Mouse (Mus musculus) G1E-ER4 (cell line): Measurements from ENCODE around the gene Arrb1. TPM values are rescaled to one million over a fixed set of nuclear protein-coding genes. Genes with fewer than 3 reads are reported as not detected.

Experiments
- GATA1 ChIP-seq: IDR thresholded peaks from one replicate; pipeline ENCODE4 v1.8.0; 2012; ENCODE audit warnings: low read length, inconsistent platforms
- polyA plus RNA-seq: library from polyadenylated mRNA; stranded (reverse); fragments of >175 nt; gene quantifications from 2 replicates; pipeline ENCODE4 v1.2.3, GENCODE M21; 2012

Gene Arrb1
- polyA plus RNA-seq, 1 experiment: 29.2 TPM

- TF ChIP-seq GATA1: no peak
Measured at GRCm38 (mm10) chr7:99632286-99632685, 97.0 kb downstream of the Arrb1 start.

- TF ChIP-seq GATA1: no peak
Measured at GRCm38 (mm10) chr7:99633966-99634665, 98.8 kb downstream of the Arrb1 start.

GRCm38 (mm10) chr7:99641245-99641644 lies 106.0 kb downstream of the Arrb1 start:
- TF ChIP-seq GATA1: no peak

- no peak for TF ChIP-seq GATA1
Measured at GRCm38 (mm10) chr7:99642078-99642477, 106.8 kb downstream of the Arrb1 start.

DNA sequence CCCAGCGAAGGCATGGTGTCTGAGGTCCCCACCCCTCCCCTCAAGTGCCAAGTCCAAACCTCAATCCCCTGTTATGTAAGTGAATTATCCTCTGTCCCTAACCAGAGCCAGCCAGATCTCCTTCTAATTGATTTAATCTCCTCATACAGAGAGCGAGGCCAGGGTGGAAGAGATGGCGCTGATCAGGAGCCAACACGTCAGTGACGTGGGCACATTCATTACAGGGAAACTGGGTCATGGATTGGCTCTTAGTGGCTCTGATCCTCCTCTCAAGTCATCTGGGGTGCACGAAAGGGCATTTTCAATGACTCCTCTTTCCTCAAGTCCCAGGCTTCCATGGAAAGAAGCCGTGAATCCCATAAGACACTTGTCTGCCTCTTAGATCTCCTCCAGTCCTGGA lies 109.4 kb downstream of the Arrb1 start:
- no peak for TF ChIP-seq GATA1

DNA sequence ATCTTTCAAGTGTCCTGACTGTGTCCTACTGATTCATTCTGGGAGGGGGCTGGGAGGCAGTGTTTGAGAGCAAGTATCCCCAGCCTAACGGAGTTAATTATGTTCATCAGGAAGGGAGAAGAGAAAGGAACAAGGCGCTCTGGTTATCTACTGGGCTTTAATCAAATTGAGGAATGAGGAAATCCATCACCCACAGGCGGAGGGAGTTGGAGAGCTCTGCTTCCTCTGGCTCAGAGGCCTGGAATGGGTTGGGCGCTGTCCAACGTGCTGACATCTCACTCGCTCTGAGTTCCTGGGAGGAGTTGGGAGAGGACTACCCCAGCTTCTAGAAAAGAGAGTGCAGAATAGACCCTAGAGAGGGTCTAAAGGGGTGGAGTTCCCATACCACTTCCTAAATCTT lies 113.4 kb downstream of the Arrb1 start:
- no peak for TF ChIP-seq GATA1

- TF ChIP-seq GATA1: no peak
Measured at GRCm38 (mm10) chr7:99649585-99649984, 114.3 kb downstream of the Arrb1 start.

GRCm38 (mm10) chr7:99654244-99654643 lies 119.0 kb downstream of the Arrb1 start:
- TF ChIP-seq GATA1: no peak

Other genes starting within 250 kb of the Arrb1 start
- not detected in 2 replicates for gene Serpinh1, start 182.2 kb upstream of the Arrb1 start, polyA plus RNA-seq
- gene Gdpd5, start 154.1 kb upstream of the Arrb1 start, polyA plus RNA-seq: 0.11 TPM in 1 of 2 replicates, not detected in the other
- gene Klhl35, start 69.5 kb upstream of the Arrb1 start, polyA plus RNA-seq: not detected in 2 replicates
- gene Rps3, start 51.7 kb upstream of the Arrb1 start, polyA plus RNA-seq: 160 and 472 TPM in 2 replicates
- not detected in 2 replicates for gene Tpbgl, start 91.6 kb downstream of the Arrb1 start, polyA plus RNA-seq
- gene Slco2b1, start 175.9 kb downstream of the Arrb1 start, polyA plus RNA-seq: 0.01 TPM in 1 of 2 replicates, not detected in the other
- gene Olfr520, start 194.8 kb downstream of the Arrb1 start, polyA plus RNA-seq: not detected in 2 replicates
- gene Olfr521, start 228.0 kb downstream of the Arrb1 start, polyA plus RNA-seq: not detected in 2 replicates